Mouse (Mus musculus) liver, postnatal 0 days (tissue): ENCODE results near the gene Zfp950.

Source experiments
- CTCF ChIP-seq: sonication (generic); IDR thresholded peaks from 2 replicates; pipeline ENCODE4 v1.5.1; 2016; ENCODE audit warnings: antibody characterized with exemption, low read depth
- EP300 ChIP-seq: IDR thresholded peaks from 2 replicates; pipeline ENCODE4 v1.6.1; 2016; ENCODE audit warnings: antibody characterized with exemption, low read depth, mild to moderate bottlenecking

DNA sequence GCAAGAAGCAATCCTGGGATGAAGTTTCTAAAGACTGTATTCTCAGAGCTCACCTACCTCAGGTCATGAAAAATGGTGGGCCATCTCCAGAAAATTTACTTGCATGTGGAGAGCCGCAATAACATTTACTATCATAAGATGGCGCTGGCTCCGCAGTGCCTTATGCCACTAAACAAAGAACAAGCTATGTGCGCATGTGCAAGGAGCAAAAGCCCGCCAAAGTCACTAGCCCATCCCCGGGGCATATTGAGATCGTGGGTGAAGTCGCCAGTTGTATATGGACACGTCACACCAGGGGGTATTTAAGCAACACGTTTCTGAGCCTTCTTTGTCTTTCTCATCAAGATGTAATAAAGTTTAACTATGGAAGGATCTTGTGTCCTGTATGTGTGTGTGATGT, 9.5 kb downstream of the Zfp950 start:
- TF ChIP-seq CTCF (no peak), EP300 (no peak)
